Mouse (Mus musculus): ENCODE measurements around the gene Igf1r.

DNA sequence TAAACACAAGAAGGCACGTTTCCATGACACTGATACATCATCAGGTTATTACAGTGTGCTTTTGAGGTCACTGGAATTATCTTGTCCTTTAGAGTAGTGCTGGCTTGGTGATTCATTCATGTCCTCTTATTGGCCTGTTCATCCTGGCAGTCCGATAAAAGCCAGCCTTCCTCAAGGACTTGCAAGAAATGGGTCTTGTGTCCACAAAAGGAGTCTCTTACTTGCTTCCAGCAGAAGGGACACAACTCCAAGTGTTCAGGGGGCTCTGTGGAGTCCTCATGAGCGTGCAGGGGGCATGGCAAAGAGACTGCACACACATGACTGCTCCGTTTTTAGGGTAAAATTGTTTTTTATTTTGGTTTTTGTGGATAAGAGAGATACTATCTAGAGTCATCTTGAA, 83.9 kb downstream of the Igf1r start:
- TF ChIP-seq CTCF (IDR thresholded peaks at IDR 0.05; ENCODE audit: control insufficient read depth, insufficient read depth, low read length), result no peak
- TF ChIP-seq POLR2A (IDR thresholded peaks at IDR 0.05; ENCODE audit: borderline replicate concordance, control insufficient read depth, low read depth, low read length), result no peak
